Mouse (Mus musculus) olfactory bulb, adult 2 months (tissue): Measurements from ENCODE around the gene Gm21983.

Experiments
- CTCF ChIP-seq: fragments of 200-500 bp; IDR thresholded peaks from 2 replicates; pipeline ENCODE4 v1.5.1; 2012; ENCODE audit warnings: low read depth, mild to moderate bottlenecking, low read length, moderate library complexity; ENCODE audit not compliant: insufficient read depth
- POLR2A ChIP-seq: fragments of 200-500 bp; IDR thresholded peaks from 2 replicates; pipeline ENCODE4 v1.6.1; 2012; ENCODE audit warnings: mild to moderate bottlenecking, low read depth, low read length, moderate library complexity; ENCODE audit not compliant: insufficient read depth

GRCm38 (mm10) chr7:27221939-27222338 lies 41.1 kb upstream of the Gm21983 start:
- TF ChIP-seq CTCF (no peak), POLR2A (no peak)
